Mouse (Mus musculus): ENCODE measurements around the gene Rnf215.

- TF ChIP-seq POLR2A (IDR thresholded peaks at IDR 0.05; ENCODE audit: extremely low read depth, insufficient read depth, low read length) (no peak), CTCF (IDR thresholded peaks at IDR 0.05; ENCODE audit: extremely low read depth, insufficient read depth, low read length) (no peak)
Measured at GRCm38 (mm10) chr11:4127059-4127458, 7.9 kb upstream of the Rnf215 start.
